Mouse (Mus musculus) erythroblast, embryonic 14.5 days (primary cell): ENCODE measurements around the gene Myadml2.

ENCODE experiments used
- GATA1 ChIP-seq: IDR thresholded peaks from 2 replicates; pipeline ENCODE4 v1.6.1; 2012; ENCODE audit warnings: low read length, inconsistent platforms, mixed read lengths
- TAL1 ChIP-seq: IDR thresholded peaks from 3 replicates; pipeline ENCODE4 v1.6.1; 2012; ENCODE audit warnings: low read length, inconsistent platforms, mixed read lengths

- no peak for TF ChIP-seq GATA1
- TF ChIP-seq TAL1: no peak
Measured at GRCm38 (mm10) chr11:120620195-120620594, 27.8 kb downstream of the Myadml2 start.
